Mouse (Mus musculus): ENCODE data around the gene Rasl10a. TPM values are rescaled to one million over a fixed set of nuclear protein-coding genes. Genes with fewer than 3 reads are reported as not detected.

The Rasl10a gene
- polyA plus RNA-seq, 1 experiment from 2014 or later: 1.3 TPM

DNA sequence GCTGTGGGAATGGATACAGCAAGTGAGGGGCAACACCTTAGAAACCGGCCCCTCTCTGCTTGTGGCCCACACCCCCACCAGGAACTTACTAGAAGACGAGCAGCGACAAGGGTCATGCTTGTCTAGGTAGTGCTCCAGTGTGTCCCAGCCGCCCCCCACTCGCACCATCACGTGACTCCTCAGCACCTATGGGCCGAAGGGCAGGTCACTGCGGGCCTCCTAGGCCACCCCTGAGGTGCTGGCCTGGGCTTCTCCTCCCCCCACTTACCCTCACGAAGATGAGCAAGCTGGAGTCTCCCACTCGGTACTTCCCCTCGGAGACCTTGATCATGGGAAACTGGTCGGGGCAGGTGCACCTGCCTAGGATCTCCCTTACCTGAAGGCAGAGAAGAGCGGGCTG lies 4.4 kb downstream of the Rasl10a start:
- H3K9ac ChIP-seq (replicated peaks; ENCODE audit: low read depth, low read length): no peak overlapping the region
- peak overlapping the region; percentile 92 for H3K4me2 ChIP-seq (replicated peaks; ENCODE audit: low read depth, low read length)
- no peak overlapping the region for H3K27ac ChIP-seq (ENCODE audit: low read length)
- H3K27me3 ChIP-seq (ENCODE audit: control insufficient read depth, insufficient read depth, low read length): peaks cover 37% of the 10 kb centered on the region
- H3K4me3 ChIP-seq (ENCODE audit: low read depth, low read length): peak overlapping the region; percentile 33
- H3K9me3 ChIP-seq (ENCODE audit: control insufficient read depth, low read depth, low read length): no peaks in the 10 kb centered on the region
- H3K4me1 ChIP-seq (ENCODE audit: control insufficient read depth, insufficient read depth, low read length): peaks cover 45% of the 10 kb centered on the region
- no peaks in the 10 kb centered on the region for H3K36me3 ChIP-seq (ENCODE audit: control insufficient read depth, insufficient read depth, low read length)
- 19% methylated on average over 13 of the region's 13 CpGs for WGBS
- no peak for ATAC-seq (ENCODE audit: insufficient number of reproducible peaks, insufficient read depth, low FRiP score, low read depth)

DNA sequence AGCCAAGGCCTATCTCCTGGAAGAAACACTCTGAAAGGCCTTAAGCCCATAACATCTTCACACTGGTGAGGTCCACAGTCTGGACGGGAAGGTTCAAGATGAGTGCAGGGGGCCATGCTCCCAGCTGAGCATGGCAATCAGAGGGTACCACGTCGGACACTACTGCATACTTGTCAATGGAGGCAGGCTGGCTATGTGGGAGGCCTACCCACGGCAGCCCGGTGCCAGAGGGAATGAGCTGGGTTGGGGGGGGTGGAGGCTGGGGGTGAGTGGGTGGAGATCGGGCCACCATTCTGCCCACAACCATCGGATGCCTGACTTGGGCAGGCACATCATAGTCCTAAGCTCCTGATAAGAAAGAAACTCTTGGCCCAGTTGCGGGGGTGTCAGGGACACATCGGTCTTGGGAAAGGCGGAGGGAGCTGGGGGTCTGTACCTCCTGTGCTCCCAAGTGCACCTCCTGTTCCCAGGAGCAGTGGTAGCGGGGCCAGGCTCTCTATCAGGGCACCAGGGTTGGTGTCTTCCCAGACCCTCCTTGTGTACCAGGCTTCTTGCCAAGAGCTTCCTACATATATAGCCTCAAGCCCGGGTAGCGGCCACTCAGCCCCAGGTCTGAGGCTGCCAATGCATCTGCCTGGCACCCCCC lies 5.1 kb downstream of the Rasl10a start:
- H3K4me2 ChIP-seq (replicated peaks; ENCODE audit: low read depth, low read length): no peak overlapping the region

DNA sequence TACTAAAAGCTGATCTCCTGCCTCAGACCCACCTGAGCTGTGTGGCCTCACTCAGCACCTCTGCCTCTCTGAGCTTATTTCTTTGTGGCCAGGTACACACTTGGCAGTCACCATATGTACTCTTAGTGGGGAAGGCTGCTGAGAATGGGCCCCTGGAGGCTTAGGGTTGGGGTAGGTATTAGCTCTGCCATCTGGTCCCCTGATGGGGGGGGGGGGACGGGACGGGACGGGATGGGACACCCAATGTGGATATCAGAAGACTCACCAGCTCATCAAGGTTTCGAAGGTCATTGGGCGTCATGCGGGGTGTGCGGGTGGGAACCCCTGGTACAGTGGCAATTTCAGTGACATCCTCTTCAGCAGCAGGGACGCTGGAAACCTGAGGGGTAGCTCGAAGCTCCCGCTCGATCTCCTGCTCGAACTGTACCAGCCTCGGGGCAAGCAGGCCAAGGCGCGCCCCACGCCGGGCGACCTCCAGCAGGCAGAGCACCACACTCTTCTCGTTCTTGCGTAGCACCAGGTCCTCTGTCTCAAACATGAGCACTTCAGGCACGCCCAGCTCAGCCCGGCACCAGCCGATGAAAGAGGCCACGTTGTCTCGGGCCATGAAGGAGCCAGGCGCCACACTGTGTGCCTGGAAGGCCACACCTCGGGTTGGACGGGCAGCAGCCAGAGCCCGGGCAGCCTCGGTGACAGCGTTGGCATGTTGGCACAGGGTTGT lies 5.8 kb downstream of the Rasl10a start:
- Histone ChIP-seq H3K4me2 (replicated peaks; ENCODE audit: low read depth, low read length) (peak overlapping the region; percentile 93), H3K9me3 (ENCODE audit: control insufficient read depth, low read depth, low read length) (no peaks in the 10 kb centered on the region), H3K9ac (replicated peaks; ENCODE audit: low read depth, low read length) (0 out of 2 replicates have a peak overlapping the region, but pooled peaks have one; percentile 71), H3K27ac (ENCODE audit: low read length) (no peak overlapping the region), H3K36me3 (ENCODE audit: control insufficient read depth, insufficient read depth, low read length) (peaks cover 11% of the 10 kb centered on the region), H3K4me1 (ENCODE audit: control insufficient read depth, insufficient read depth, low read length) (peaks cover 37% of the 10 kb centered on the region), H3K27me3 (ENCODE audit: control insufficient read depth, insufficient read depth, low read length) (peaks cover 30% of the 10 kb centered on the region), H3K4me3 (ENCODE audit: low read depth, low read length) (peak overlapping the region; percentile 78)
- ATAC-seq (ENCODE audit: insufficient number of reproducible peaks, insufficient read depth, low FRiP score, low read depth): no peak
- 57% methylated on average over 31 of the region's 31 CpGs for WGBS

More for the DNA sequence above, 5.1 kb downstream of the Rasl10a start:
- H3K9me3 ChIP-seq (ENCODE audit: control insufficient read depth, low read depth, low read length): no peaks in the 10 kb centered on the region
- no peak overlapping the region for H3K4me3 ChIP-seq (ENCODE audit: low read depth, low read length)
- no peak overlapping the region for H3K9ac ChIP-seq (replicated peaks; ENCODE audit: low read depth, low read length)
- no peak overlapping the region for H3K27ac ChIP-seq (ENCODE audit: low read length)
- H3K27me3 ChIP-seq (ENCODE audit: control insufficient read depth, insufficient read depth, low read length): peaks cover 31% of the 10 kb centered on the region
- WGBS: 77% methylated on average over 13 of the region's 13 CpGs
- H3K36me3 ChIP-seq (ENCODE audit: control insufficient read depth, insufficient read depth, low read length): peaks cover 3% of the 10 kb centered on the region; the same call in 1 of the 2 replicates
- no peak for ATAC-seq (ENCODE audit: insufficient number of reproducible peaks, insufficient read depth, low FRiP score, low read depth)
- peaks cover 39% of the 10 kb centered on the region for H3K4me1 ChIP-seq (ENCODE audit: control insufficient read depth, insufficient read depth, low read length)

DNA sequence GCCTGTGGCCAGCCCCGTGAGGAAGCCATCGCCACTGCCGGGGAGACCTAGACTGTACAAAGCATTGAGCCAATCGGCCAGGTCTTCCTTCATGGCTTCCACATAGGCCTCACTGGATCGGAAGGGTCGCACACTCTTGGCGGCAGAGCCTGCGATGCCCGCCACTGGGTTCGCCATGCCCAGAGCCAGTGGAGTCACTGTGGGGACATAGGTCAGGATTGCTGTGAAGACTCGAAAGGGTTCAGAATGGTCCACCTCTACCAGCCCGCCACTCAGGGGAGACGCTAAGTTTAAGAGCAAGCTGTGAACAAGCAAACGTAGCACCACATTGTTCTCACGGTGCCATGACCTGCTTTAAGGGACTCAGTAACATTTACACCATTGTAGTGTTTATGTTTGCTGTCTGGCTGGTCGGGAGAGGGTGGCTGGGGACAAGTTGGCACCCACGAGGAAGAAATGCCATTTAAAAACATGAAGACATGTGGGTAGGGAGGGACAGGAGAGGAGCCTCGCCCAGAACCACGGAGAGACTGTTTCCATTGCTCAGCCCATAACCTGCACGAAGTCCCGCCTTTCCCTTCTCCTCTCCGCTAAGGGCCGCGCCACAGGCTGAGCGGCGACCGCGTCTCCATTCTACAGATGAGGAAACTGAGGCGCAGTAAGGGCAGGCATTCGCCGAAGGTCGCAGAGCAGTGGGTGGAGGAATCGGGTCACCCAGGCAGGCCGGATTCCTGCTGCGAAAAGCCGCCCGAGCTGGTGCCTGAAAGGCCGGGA lies 6.5 kb downstream of the Rasl10a start:
- Histone ChIP-seq H3K36me3 (ENCODE audit: control insufficient read depth, insufficient read depth, low read length) (peaks cover 18% of the 10 kb centered on the region), H3K9me3 (ENCODE audit: control insufficient read depth, low read depth, low read length) (no peaks in the 10 kb centered on the region), H3K9ac (replicated peaks; ENCODE audit: low read depth, low read length) (peak overlapping the region; percentile 71), H3K4me1 (ENCODE audit: control insufficient read depth, insufficient read depth, low read length) (peaks cover 35% of the 10 kb centered on the region), H3K27ac (ENCODE audit: low read length) (no peak overlapping the region), H3K4me3 (ENCODE audit: low read depth, low read length) (peak overlapping the region; percentile 78), H3K4me2 (replicated peaks; ENCODE audit: low read depth, low read length) (peak overlapping the region; percentile 93), H3K27me3 (ENCODE audit: control insufficient read depth, insufficient read depth, low read length) (peaks cover 23% of the 10 kb centered on the region)
- no peak for ATAC-seq (ENCODE audit: insufficient number of reproducible peaks, insufficient read depth, low FRiP score, low read depth)
- WGBS: 21% methylated on average over 38 of the region's 38 CpGs

DNA sequence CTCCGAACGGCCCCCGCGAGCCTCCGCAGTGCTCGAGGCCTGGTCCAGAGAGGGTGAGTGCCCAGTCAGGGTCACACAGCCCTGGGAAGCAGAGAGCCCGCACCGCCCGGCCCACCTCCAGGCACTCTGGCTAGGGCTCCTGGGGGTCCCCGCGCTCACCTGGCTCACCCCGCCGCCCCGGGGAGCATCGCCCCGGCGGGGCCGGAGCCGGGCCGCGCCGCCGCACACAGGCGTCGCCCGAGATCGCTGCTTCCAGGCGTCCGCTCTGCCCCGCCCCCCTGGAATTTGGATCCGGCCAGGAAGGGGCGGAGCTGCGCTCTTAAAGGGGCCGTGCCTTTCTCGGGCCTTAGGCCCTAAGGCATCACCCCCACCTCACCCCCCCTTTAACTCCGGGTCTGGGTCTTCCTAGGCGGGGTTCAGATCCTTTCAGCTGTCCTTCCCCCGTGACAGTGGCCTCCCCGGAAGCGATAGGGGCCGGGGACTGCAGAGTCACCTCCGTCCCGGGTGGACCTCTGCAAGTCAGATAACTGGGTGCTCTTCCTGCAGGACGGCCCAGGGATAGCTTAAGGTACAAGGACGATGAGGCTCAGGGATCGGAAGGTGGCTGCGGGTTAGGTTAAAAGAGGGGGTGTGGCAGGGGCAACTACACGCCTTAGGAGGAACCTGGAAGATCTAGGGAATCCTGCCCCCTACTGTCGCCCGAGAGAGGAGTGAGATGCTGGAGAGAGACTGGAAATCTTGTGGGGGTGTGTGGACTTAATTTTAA lies 7.3 kb downstream of the Rasl10a start, which contains the start of gene Gas2l1:
Gene Gas2l1 (minus strand): TSS at position 272 of the 766 bp plus-strand sequence.
- Histone ChIP-seq H3K36me3 (ENCODE audit: control insufficient read depth, insufficient read depth, low read length) (peaks cover 23% of the 10 kb centered on the region), H3K4me1 (ENCODE audit: control insufficient read depth, insufficient read depth, low read length) (peaks cover 32% of the 10 kb centered on the region), H3K27me3 (ENCODE audit: control insufficient read depth, insufficient read depth, low read length) (peaks cover 16% of the 10 kb centered on the region), H3K9ac (replicated peaks; ENCODE audit: low read depth, low read length) (peak within 1 kb of the TSS; percentile 71), H3K4me2 (replicated peaks; ENCODE audit: low read depth, low read length) (peak within 1 kb of the TSS; percentile 93), H3K9me3 (ENCODE audit: control insufficient read depth, low read depth, low read length) (no peaks in the 10 kb centered on the region), H3K27ac (ENCODE audit: low read length) (no peak within 1 kb of the TSS), H3K4me3 (ENCODE audit: low read depth, low read length) (peak within 1 kb of the TSS; percentile 78)
- peak; percentile 80 for ATAC-seq (ENCODE audit: insufficient number of reproducible peaks, insufficient read depth, low FRiP score, low read depth)
- WGBS: under 1% methylated on average over 50 of the region's 50 CpGs

DNA sequence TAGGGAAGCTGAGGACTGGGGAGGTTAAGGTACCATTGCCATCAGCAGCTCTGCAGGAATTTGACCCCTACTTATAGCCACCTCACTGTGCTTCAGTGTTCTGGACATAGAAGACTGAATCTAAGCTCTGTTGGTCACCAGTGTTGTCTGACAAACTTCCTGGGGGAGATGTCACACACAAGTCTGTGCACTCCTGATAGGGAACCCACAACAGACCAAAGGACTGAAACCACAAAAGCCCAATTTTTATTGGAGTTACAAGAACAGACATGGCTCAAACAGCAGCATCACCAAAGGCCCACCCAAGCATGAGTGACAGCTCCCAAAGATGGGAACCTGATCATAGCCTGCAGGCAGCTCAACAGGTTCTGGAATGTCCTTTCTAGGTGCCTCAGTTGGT lies 9.1 kb downstream of the Rasl10a start:
- H3K36me3 ChIP-seq (ENCODE audit: control insufficient read depth, insufficient read depth, low read length): peaks cover 40% of the 10 kb centered on the region
- H3K27ac ChIP-seq (ENCODE audit: low read length): no peak overlapping the region
- H3K27me3 ChIP-seq (ENCODE audit: control insufficient read depth, insufficient read depth, low read length): 0 out of 2 replicates have a peak, but pooled peaks cover 3% of the 10 kb centered on the region
- H3K9ac ChIP-seq (replicated peaks; ENCODE audit: low read depth, low read length): no peak overlapping the region
- peaks cover 23% of the 10 kb centered on the region; the same call in 1 of the 2 replicates for H3K4me1 ChIP-seq (ENCODE audit: control insufficient read depth, insufficient read depth, low read length)
- ATAC-seq (ENCODE audit: insufficient number of reproducible peaks, insufficient read depth, low FRiP score, low read depth): no peak
- no peak overlapping the region for H3K4me3 ChIP-seq (ENCODE audit: low read depth, low read length)
- no peak overlapping the region for H3K4me2 ChIP-seq (replicated peaks; ENCODE audit: low read depth, low read length)
- no peaks in the 10 kb centered on the region for H3K9me3 ChIP-seq (ENCODE audit: control insufficient read depth, low read depth, low read length)

DNA sequence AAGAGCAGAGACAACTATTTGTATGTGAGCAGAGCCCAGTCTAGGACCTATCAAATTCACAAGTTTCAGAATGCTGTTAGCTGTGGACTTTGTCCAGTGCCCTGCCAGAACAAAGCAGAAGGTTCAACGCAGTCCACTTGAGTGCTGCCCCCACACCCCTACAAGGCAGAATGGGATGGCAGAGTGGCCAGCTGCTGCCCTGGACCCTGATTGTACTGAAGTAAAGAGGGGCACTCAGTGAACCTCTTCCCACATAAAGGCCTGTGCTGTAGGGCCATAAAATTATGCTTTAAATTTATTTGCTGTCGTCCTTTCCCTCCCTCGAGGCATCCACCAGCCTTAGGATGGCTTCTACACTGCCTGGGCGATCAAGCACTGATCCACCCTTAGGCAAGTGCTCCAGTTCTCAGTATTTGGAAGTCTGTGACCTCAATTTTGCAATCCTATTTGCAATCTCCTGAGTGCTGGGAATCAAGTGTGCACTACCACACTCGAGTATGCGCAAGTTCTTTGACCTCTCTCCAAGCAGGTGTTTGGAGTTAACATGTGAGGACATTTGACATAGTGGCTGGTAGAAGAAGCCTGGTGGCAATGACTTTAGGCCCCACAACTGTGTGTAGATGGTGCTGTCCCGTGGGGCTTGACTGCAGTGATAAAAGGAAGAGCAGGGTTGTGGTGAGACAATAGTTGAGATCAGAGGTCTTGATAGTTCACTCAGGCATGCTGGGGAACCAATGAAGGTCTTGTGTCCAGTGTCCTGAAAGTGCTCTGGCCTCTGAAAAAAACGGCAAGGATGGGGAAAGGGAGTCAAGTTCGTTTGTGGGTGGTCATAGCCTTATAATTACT lies 10.4 kb downstream of the Rasl10a start:
- no peak overlapping the region for H3K4me2 ChIP-seq (replicated peaks; ENCODE audit: low read depth, low read length)
- WGBS: 79% methylated on average over 9 of the region's 9 CpGs
- peaks cover 10% of the 10 kb centered on the region; the same call in 1 of the 2 replicates for H3K4me1 ChIP-seq (ENCODE audit: control insufficient read depth, insufficient read depth, low read length)
- H3K36me3 ChIP-seq (ENCODE audit: control insufficient read depth, insufficient read depth, low read length): peaks cover 53% of the 10 kb centered on the region
- no peaks in the 10 kb centered on the region for H3K27me3 ChIP-seq (ENCODE audit: control insufficient read depth, insufficient read depth, low read length)
- H3K4me3 ChIP-seq (ENCODE audit: low read depth, low read length): no peak overlapping the region
- no peaks in the 10 kb centered on the region for H3K9me3 ChIP-seq (ENCODE audit: control insufficient read depth, low read depth, low read length)
- no peak for ATAC-seq (ENCODE audit: insufficient number of reproducible peaks, insufficient read depth, low FRiP score, low read depth)
- H3K27ac ChIP-seq (ENCODE audit: low read length): no peak overlapping the region
- H3K9ac ChIP-seq (replicated peaks; ENCODE audit: low read depth, low read length): no peak overlapping the region
